Mouse (Mus musculus) urinary bladder, adult 18-20 months (tissue): ENCODE results near the gene Ccdc174.

Experiments used
- DNase-seq, 2 experiments: peaks; one replicate each; pipeline ENCODE4 v3.0.0; 2022; ENCODE audit warnings: low spot score in 2 of 2, mixed read lengths in 2 of 2

The Ccdc174 gene

DNA sequence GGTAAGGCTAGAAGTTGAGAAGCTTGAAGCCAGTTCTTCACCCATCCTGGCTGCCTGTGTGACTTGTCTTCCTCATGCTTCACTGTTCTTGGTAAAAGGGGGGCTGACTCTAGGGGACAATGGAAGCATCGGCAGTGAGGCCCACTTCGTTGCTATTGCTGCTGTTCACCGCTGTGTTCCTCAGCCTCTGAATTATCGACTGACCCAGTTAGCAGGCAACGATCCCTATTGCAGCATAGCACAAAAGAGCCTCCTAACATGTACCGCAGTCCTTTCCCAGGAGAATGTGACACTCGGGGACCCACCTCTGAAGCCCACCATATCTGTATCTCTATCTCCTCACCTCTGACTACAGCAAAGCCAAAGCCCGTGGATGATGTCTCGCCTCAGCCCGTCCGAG, 39.9 kb downstream of the Ccdc174 start:
- no peak for DNase-seq

DNA sequence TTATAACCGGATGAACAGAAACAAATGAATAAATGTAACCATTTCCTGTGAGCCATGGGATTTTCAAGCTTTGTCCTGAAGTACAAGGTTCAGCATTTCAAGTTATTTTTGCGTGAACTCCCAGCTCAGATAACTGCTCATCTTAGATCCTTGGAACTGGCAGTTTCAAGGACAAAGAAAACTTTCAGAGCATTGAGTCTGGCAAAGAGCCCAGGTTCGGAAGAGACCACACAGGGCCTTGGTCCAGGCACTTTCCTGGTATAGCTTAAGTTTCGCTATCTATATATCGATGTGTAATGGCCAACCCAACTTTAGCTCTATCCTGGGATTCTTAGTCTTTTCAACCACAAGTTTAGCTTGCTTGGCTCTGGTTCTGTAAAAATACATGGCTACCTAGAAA, 53.4 kb downstream of the Ccdc174 start:
- no peak for DNase-seq

DNA sequence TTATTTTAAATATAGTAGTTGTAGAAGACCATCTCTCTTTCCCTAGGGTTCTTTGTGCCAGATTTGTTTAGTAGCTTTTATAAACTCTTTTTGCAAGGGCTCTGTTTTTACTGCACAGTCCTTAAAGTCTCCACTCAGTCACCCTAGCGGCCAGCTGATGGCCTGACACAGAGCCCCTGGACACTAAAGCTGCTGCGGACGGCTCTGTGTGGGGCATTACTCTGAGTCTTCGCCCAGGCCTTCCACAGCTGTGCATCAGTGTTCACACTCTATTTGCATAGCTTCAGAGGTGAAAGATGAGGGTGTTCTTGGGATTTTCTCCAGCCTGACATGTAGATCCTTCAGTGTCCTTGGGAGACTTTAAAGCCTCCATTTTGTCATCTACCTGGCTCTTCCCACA, 60.6 kb downstream of the Ccdc174 start:
- DNase-seq = no peak

DNA sequence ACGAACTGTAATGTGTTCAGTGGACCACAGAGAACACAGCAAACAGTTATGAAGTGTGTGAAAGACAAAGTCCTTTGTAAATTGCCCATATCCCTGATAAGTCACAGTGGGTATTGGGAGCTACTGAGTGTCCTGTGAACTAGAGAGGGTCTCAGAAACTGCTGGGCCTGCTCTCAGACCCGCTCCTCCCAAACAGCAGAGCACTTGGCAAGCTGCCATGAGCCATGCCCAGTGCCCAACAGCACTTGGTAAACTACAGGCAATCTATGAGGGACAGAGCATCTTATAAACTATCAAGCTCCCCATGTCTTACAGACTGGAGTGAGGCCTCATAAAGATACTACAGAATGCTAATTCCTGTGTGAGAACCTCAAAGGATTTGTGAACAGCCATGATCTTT, 70.6 kb downstream of the Ccdc174 start:
- DNase-seq = no peak
